Mouse (Mus musculus): ENCODE data around the gene Selenoo.

DNA sequence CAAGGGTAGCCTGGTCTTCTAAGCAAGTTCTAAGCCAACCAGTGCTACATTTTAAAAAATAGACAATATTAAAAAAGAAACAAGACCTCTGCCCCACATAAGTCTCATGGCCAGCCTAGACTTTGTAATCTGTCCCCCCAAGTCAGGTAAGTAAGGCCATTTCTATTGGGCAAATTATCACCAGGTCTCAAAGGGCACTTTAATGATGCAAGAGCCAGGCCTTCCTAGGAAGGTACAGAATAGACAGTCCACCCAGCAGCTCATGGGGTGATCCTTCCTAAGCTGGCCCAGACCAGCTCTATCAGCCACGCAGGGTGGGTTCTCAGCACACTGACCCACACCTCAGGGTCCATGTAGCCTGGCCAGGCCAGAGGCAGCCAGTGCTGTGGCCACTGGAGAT, 5.0 kb upstream of the Selenoo start:
- TF ChIP-seq CTCF (IDR thresholded peaks at IDR 0.05; ENCODE audit: low read depth, low read length) (no peak), POLR2A (IDR thresholded peaks at IDR 0.05; ENCODE audit: borderline replicate concordance, low read depth, low read length) (no peak)

All from bone marrow macrophage, adult 2 months (primary cell).